Mouse (Mus musculus) stomach, postnatal 0 days (tissue): ENCODE results near the gene Olfr1346.

Experiments used
- CTCF ChIP-seq: IDR thresholded peaks from 2 replicates; pipeline ENCODE4 v1.5.1; 2016; ENCODE audit warnings: antibody characterized with exemption, low read depth, mild to moderate bottlenecking, moderate library complexity
- EP300 ChIP-seq: optimal IDR thresholded peaks from 2 replicates; pipeline ENCODE3; 2016; ENCODE audit warnings: antibody characterized with exemption

DNA sequence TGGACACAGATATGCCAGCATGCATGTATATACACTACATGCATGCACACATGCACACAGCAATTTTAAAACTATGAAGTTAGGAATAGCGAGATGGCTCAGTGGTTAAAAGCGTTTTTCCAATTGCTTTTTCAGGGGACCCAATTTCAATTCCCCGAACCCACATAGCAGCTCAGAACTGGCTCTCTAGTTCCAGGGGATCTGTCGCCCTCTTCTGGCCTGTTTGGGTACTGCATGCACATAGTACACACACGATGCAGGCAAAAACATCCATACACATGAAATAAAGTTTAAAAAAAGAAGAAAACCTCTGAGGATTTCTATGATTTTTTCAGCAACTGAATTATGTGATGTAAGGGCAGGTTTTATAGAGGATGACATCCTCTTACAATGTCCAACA lies 59.2 kb downstream of the Olfr1346 start:
- TF ChIP-seq CTCF: peak; percentile 49
- TF ChIP-seq EP300: no peak
